Mouse (Mus musculus) myocyte (in vitro differentiated cells): Measurements from ENCODE around the gene Lyrm7. TPM values are rescaled to one million over a fixed set of nuclear protein-coding genes. Genes with fewer than 3 reads are reported as not detected.

Source experiments
- H3K27me3 ChIP-seq: one replicate; pipeline ENCODE4 v1.6.1; 2011; ENCODE audit not compliant: control insufficient read depth, insufficient read depth, insufficient read length
- H3K36me3 ChIP-seq: one replicate; pipeline ENCODE4 v1.6.1; 2011; ENCODE audit not compliant: control insufficient read depth, insufficient read depth
- H3K4me2 ChIP-seq: one replicate; pipeline ENCODE4 v1.6.1; 2011; ENCODE audit warnings: low read depth, control low read depth
- H3K4me3 ChIP-seq: one replicate; pipeline ENCODE4 v1.5.1; 2011; ENCODE audit warnings: mild to moderate bottlenecking, control low read depth, moderate library complexity
- H3K79me2 ChIP-seq: one replicate; pipeline ENCODE4 v1.6.1; 2011; ENCODE audit not compliant: control insufficient read depth, insufficient read depth
- H3ac ChIP-seq: one replicate; pipeline ENCODE4 v1.6.1; 2011; ENCODE audit not compliant: control insufficient read depth, insufficient read length
- CEBPB ChIP-seq: IDR thresholded peaks from 2 replicates; pipeline ENCODE4 v1.6.1; 2011; ENCODE audit warnings: mild to moderate bottlenecking, moderate library complexity; ENCODE audit not compliant: poor library complexity, insufficient read depth, severe bottlenecking
- E2F4 ChIP-seq: IDR thresholded peaks from one replicate; pipeline ENCODE4 v1.6.1; 2011; ENCODE audit warnings: mild to moderate bottlenecking, control low read depth, moderate library complexity; ENCODE audit not compliant: insufficient read depth
- MAX ChIP-seq: IDR thresholded peaks from one replicate; pipeline ENCODE4 v1.6.1; 2011; ENCODE audit warnings: low read depth, mild to moderate bottlenecking, control low read depth
- MYOD1 ChIP-seq, 3 experiments: IDR thresholded peaks; one replicate each; pipeline ENCODE4 v1.6.1; 2011; ENCODE audit warnings: control low read depth in 2 of 3, low read depth in 2 of 3, mild to moderate bottlenecking in 2 of 3, moderate library complexity in 1 of 3; ENCODE audit not compliant: insufficient read length in 2 of 3, control insufficient read depth in 1 of 3
- MYOG ChIP-seq, 3 experiments: IDR thresholded peaks; one replicate each; pipeline ENCODE4 v1.6.1; 2011; ENCODE audit warnings: control low read depth in 2 of 3, low read depth in 2 of 3, mild to moderate bottlenecking in 2 of 3; ENCODE audit not compliant: insufficient read length in 2 of 3, control insufficient read depth in 1 of 3, insufficient read depth in 1 of 3
- POLR2A ChIP-seq: IDR thresholded peaks from one replicate; pipeline ENCODE4 v1.6.1; 2011; ENCODE audit warnings: low read depth, mild to moderate bottlenecking, control low read depth, moderate library complexity; ENCODE audit not compliant: insufficient read length
- POLR2AphosphoS2 ChIP-seq: IDR thresholded peaks from one replicate; pipeline ENCODE4 v1.6.1; 2011; ENCODE audit warnings: low read depth, control low read depth; ENCODE audit not compliant: insufficient read length
- REST ChIP-seq: IDR thresholded peaks from one replicate; pipeline ENCODE4 v1.6.1; 2011; ENCODE audit warnings: mild to moderate bottlenecking, control low read depth, moderate library complexity; ENCODE audit not compliant: insufficient read depth, insufficient read length
- SRF ChIP-seq: IDR thresholded peaks from one replicate; pipeline ENCODE4 v1.6.1; 2011; ENCODE audit warnings: low read depth; ENCODE audit not compliant: control insufficient read depth, insufficient read length
- TCF12 ChIP-seq: IDR thresholded peaks from one replicate; pipeline ENCODE4 v1.6.1; 2011; ENCODE audit warnings: mild to moderate bottlenecking, control low read depth; ENCODE audit not compliant: poor library complexity, insufficient read depth, severe bottlenecking
- TCF3 ChIP-seq: IDR thresholded peaks from one replicate; pipeline ENCODE4 v1.6.1; 2011; ENCODE audit warnings: low read depth, control low read depth; ENCODE audit not compliant: insufficient read length
- USF1 ChIP-seq: IDR thresholded peaks from one replicate; pipeline ENCODE4 v1.6.1; 2011; ENCODE audit warnings: low read depth, mild to moderate bottlenecking, control low read depth, moderate library complexity
- polyA plus RNA-seq: library from polyadenylated mRNA; unstranded; fragments of >200 nt; fragmentation: generic; extraction: Trizol; gene quantifications from one replicate; pipeline ENCODE4 v1.2.1, GENCODE M21; 2012; ENCODE audit warnings: missing spikeins

Lyrm7 gene
- polyA plus RNA-seq, 1 experiment, result 2.2 TPM

GRCm38 (mm10) chr11:54840891-54841290 lies 19.8 kb downstream of the Lyrm7 start:
- no peak for TF ChIP-seq MAX
- no peaks in the 10 kb centered on the region for H3K27me3 ChIP-seq
- no peak overlapping the region for H3K4me2 ChIP-seq
- H3K79me2 ChIP-seq, result no peaks in the 10 kb centered on the region
- H3K36me3 ChIP-seq, result no peaks in the 10 kb centered on the region
- H3ac ChIP-seq, result no peak overlapping the region
- H3K4me3 ChIP-seq, result no peak overlapping the region

GRCm38 (mm10) chr11:54839696-54840095 lies 21.0 kb downstream of the Lyrm7 start:
- no peaks in the 10 kb centered on the region for H3K79me2 ChIP-seq
- H3K4me2 ChIP-seq, result no peak overlapping the region
- H3K4me3 ChIP-seq, result no peak overlapping the region
- H3ac ChIP-seq, result no peak overlapping the region
- no peaks in the 10 kb centered on the region for H3K27me3 ChIP-seq
- TF ChIP-seq SRF (no peak), TCF3 (no peak), USF1 (no peak), POLR2AphosphoS2 (no peak), MYOG (IDR thresholded peaks at IDR 0.05; ENCODE audit: control insufficient read depth in 1 of 3, insufficient read depth in 1 of 3, insufficient read length in 2 of 3, low read depth in 2 of 3) (no peak), E2F4 (no peak), MAX (no peak), POLR2A (no peak), MYOD1 (IDR thresholded peaks at IDR 0.05; ENCODE audit: control insufficient read depth in 1 of 3, insufficient read length in 2 of 3, low read depth in 2 of 3) (no peak), TCF12 (no peak), CEBPB (no peak), REST (no peak)
- H3K36me3 ChIP-seq, result no peaks in the 10 kb centered on the region

- Histone ChIP-seq H3K4me2 (no peak overlapping the region), H3K4me3 (no peak overlapping the region), H3K27me3 (no peaks in the 10 kb centered on the region), H3K79me2 (no peaks in the 10 kb centered on the region), H3K36me3 (no peaks in the 10 kb centered on the region), H3ac (no peak overlapping the region)
- TF ChIP-seq POLR2A (no peak), TCF12 (no peak), POLR2AphosphoS2 (no peak), MYOG (IDR thresholded peaks at IDR 0.05; ENCODE audit: control insufficient read depth in 1 of 3, insufficient read depth in 1 of 3, insufficient read length in 2 of 3, low read depth in 2 of 3) (no peak), E2F4 (no peak), USF1 (no peak), MYOD1 (IDR thresholded peaks at IDR 0.05; ENCODE audit: control insufficient read depth in 1 of 3, insufficient read length in 2 of 3, low read depth in 2 of 3) (no peak), SRF (no peak), CEBPB (no peak), TCF3 (no peak), MAX (no peak), REST (no peak)
Measured at GRCm38 (mm10) chr11:54836106-54836505, 24.6 kb downstream of the Lyrm7 start.

DNA sequence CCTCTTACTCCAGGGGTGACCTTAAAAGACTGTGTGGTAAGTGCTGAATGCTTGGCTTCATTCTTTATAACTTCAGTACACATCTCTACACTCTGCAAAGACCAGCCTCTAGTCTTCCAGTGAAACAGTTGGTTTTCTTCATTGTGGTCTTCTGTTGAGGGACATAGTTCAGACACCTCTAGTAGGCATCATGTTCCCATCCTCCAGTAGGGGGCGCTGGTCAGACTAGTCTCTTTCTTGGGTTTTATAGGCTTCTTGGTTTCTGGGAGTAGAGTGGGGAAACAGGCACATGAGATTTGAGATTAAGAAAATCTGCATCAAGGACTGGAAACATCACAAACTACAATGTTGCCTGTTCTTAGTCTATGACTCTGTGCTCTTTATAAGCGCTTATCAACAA lies 26.1 kb downstream of the Lyrm7 start:
- no peak overlapping the region for H3K4me2 ChIP-seq
- no peak for TF ChIP-seq REST
- TF ChIP-seq TCF3, result no peak
- TF ChIP-seq SRF, result no peak
- no peak for TF ChIP-seq MAX
- no peak for TF ChIP-seq POLR2A
- no peak for TF ChIP-seq CEBPB
- TF ChIP-seq E2F4, result no peak
- no peak for TF ChIP-seq POLR2AphosphoS2
- TF ChIP-seq USF1, result no peak
- TF ChIP-seq MYOD1 (IDR thresholded peaks at IDR 0.05; ENCODE audit: control insufficient read depth in 1 of 3, insufficient read length in 2 of 3, low read depth in 2 of 3), result no peak
- TF ChIP-seq MYOG (IDR thresholded peaks at IDR 0.05; ENCODE audit: control insufficient read depth in 1 of 3, insufficient read depth in 1 of 3, insufficient read length in 2 of 3, low read depth in 2 of 3), result no peak
- TF ChIP-seq TCF12, result no peak
- no peaks in the 10 kb centered on the region for H3K27me3 ChIP-seq
- no peaks in the 10 kb centered on the region for H3K79me2 ChIP-seq
- H3K36me3 ChIP-seq, result no peaks in the 10 kb centered on the region
- no peak overlapping the region for H3K4me3 ChIP-seq
- no peak overlapping the region for H3ac ChIP-seq

DNA sequence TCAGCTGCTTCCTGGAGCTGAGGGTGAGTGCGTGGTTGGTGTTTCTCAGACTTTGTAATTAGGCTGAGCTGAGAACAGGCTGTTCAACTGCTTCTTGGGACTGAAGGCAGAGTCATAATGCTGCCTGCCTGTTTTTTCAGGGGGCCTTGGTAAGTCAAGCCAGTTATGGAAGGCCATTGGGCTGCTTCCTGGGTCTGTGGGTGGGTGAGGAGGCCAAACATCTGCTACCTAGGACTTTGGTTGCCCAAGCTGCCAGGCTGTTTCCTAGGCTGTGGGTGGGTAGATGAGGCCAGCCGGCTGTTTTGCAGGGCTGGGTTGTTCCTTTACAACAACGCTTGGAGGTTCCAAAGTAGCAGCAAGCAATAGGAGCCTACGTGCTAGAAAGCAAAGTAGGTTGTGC lies 26.9 kb downstream of the Lyrm7 start:
- Histone ChIP-seq H3K36me3 (no peaks in the 10 kb centered on the region), H3ac (no peak overlapping the region), H3K4me2 (no peak overlapping the region), H3K4me3 (no peak overlapping the region), H3K27me3 (no peaks in the 10 kb centered on the region), H3K79me2 (no peaks in the 10 kb centered on the region)
- TF ChIP-seq MYOD1 (IDR thresholded peaks at IDR 0.05; ENCODE audit: control insufficient read depth in 1 of 3, insufficient read length in 2 of 3, low read depth in 2 of 3) (no peak), TCF3 (no peak), MYOG (IDR thresholded peaks at IDR 0.05; ENCODE audit: control insufficient read depth in 1 of 3, insufficient read depth in 1 of 3, insufficient read length in 2 of 3, low read depth in 2 of 3) (no peak)
